Mouse (Mus musculus) pancreas, adult 10 weeks (tissue): Measurements from ENCODE around the gene Vmn1r11. TPM values are rescaled to one million over a fixed set of nuclear protein-coding genes. Genes with fewer than 3 reads are reported as not detected.

Experiments used
- polyA plus RNA-seq: library from polyadenylated mRNA; stranded (reverse); fragments of 350-450 nt; fragmentation: Illumina TruSeq; extraction: RNeasy Lipid Tissue Mini Kit (QIAGEN cat#74804); gene quantifications from one replicate; pipeline ENCODE4 v1.2.3, GENCODE M21; 2015; ENCODE audit warnings: low read depth, low replicate concordance; ENCODE audit not compliant: insufficient read depth

Gene Vmn1r11
- polyA plus RNA-seq: not detected

DNA sequence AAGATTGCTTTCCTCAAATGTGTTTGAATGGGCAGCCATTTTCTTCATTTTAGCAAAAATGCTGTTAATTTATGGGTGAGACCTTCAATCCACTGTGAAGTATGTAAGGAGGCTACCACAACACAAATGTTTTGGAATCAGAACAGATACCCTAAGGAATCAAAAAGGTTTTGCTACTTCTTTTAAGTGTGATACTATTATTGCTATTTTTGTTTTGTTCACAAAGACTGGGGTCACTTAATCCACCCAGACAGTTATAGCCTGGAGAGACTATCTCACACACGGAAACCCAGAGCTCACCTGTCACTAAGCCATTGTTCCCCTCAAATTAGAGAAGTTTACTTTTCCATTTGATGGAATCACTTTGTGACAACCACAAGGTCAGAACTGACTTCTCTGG is at the start of gene Vmn1r11:
Gene Vmn1r11 (plus strand): TSS at position 301 of the 400 bp plus-strand sequence.

DNA sequence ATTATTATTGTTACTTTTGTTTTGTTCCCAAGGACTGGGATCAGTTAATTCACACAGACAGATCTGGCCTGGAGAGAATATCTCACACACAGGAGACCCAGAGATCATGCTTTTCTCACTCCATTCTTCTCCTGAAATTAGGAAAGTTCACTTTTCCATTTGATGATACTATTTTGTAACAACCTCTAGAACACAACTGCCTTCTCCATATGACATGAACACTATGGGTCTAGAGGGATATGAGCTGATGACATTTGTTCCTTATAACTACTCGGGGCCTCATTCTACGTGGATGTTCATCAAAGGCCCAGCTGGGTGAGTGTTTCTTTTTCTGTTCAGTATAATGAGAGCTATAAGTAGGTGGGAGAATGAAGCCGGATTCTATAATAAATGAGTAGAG is 24.1 kb upstream of the Vmn1r11 start, which contains the start of gene Vmn1r10:
Gene Vmn1r10 (plus strand): TSS at position 301 of the 400 bp plus-strand sequence.

DNA sequence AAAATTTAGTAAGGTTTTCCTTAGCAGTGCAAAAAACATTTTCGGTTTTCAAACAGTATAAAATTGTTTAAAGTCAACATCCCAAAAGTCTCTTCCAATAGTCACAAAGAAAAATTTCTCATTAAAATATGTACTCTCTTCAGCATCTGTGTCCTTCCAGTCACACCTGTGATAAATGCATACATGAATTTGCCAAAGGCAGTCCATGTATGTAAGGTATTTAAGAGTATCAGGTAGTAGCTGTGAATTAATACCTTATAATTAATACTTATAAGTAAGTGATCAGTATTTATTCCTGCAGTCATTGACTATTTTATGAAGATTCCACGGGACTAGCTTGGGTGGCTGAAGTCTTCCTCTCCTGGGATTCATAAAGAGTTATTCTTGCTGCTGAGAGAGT is 23.4 kb downstream of the Vmn1r11 start, which contains the start of gene Vmn1r12:
Gene Vmn1r12 (plus strand): TSS at position 301 of the 400 bp plus-strand sequence.

Other genes with a start within 250 kb of the Vmn1r11 start
- gene Nt5c3, start 209.5 kb upstream of the Vmn1r11 start, polyA plus RNA-seq: 17.4 TPM
- gene Vmn1r4, start 209.4 kb upstream of the Vmn1r11 start, polyA plus RNA-seq: not detected
- gene Vmn1r5, start 163.2 kb upstream of the Vmn1r11 start, polyA plus RNA-seq: not detected
- not detected for gene Vmn1r6, start 136.2 kb upstream of the Vmn1r11 start, polyA plus RNA-seq
- gene Vmn1r7, start 108.1 kb upstream of the Vmn1r11 start, polyA plus RNA-seq: not detected
- gene Vmn1r8, start 101.2 kb upstream of the Vmn1r11 start, polyA plus RNA-seq: not detected
- gene Vmn1r9, start 66.7 kb upstream of the Vmn1r11 start, polyA plus RNA-seq: not detected
- not detected for gene Vmn1r10, start 24.0 kb upstream of the Vmn1r11 start, polyA plus RNA-seq
- not detected for gene Vmn1r12, start 23.5 kb downstream of the Vmn1r11 start, polyA plus RNA-seq
- gene Vmn1r13, start 69.8 kb downstream of the Vmn1r11 start, polyA plus RNA-seq: not detected
- gene Vmn1r14, start 98.2 kb downstream of the Vmn1r11 start, polyA plus RNA-seq: not detected
- gene Vmn1r15, start 124.5 kb downstream of the Vmn1r11 start, polyA plus RNA-seq: not detected
- gene Vmn1r16, start 196.0 kb downstream of the Vmn1r11 start, polyA plus RNA-seq: not detected
- gene Vmn1r17, start 230.3 kb downstream of the Vmn1r11 start, polyA plus RNA-seq: not detected